Mouse (Mus musculus) intestine, postnatal 0 days (tissue): ENCODE data around the gene Pabpn1. TPM values are rescaled to one million over a fixed set of nuclear protein-coding genes. Genes with fewer than 3 reads are reported as not detected.

ENCODE experiments used
- ATAC-seq: fragments of 200-750 bp; cut with Nextera tagmentation; 2 replicates; pipeline ENCODE4 v1.8.0; 2017; ENCODE audit warnings: mild to moderate bottlenecking, moderate TSS enrichment, moderate library complexity
- H3K27ac ChIP-seq: fragments of 300-500 bp; sonication (generic); 2 replicates; pipeline ENCODE4 v1.5.1; 2014; ENCODE audit warnings: mild to moderate bottlenecking, low read depth, low read length, moderate library complexity
- H3K27me3 ChIP-seq: fragments of 300-500 bp; sonication (generic); replicated peaks from 2 replicates; pipeline ENCODE4 v1.6.1; 2014; ENCODE audit warnings: low read length, mixed read lengths; ENCODE audit not compliant: control insufficient read depth, insufficient read depth
- H3K36me3 ChIP-seq: fragments of 300-500 bp; sonication (generic); 2 replicates; pipeline ENCODE4 v1.6.1; 2014; ENCODE audit warnings: mild to moderate bottlenecking, moderate library complexity; ENCODE audit not compliant: control insufficient read depth, insufficient read depth
- H3K4me1 ChIP-seq: fragments of 300-500 bp; sonication (generic); replicated peaks from 2 replicates; pipeline ENCODE4 v1.6.1; 2014; ENCODE audit warnings: antibody characterized with exemption, low read length, mixed read lengths; ENCODE audit not compliant: control insufficient read depth, insufficient read depth
- H3K4me2 ChIP-seq: fragments of 300-500 bp; sonication (generic); replicated peaks from 2 replicates; pipeline ENCODE4 v1.6.1; 2014; ENCODE audit warnings: low read depth, mild to moderate bottlenecking, moderate library complexity
- H3K4me3 ChIP-seq: fragments of 300-500 bp; sonication (generic); 2 replicates; pipeline ENCODE4 v1.5.1; 2014; ENCODE audit warnings: low read depth, low read length
- H3K9ac ChIP-seq: fragments of 300-500 bp; sonication (generic); 2 replicates; pipeline ENCODE4 v1.6.1; 2014; ENCODE audit warnings: mild to moderate bottlenecking, low read depth, low read length
- H3K9me3 ChIP-seq: fragments of 300-500 bp; sonication (generic); 2 replicates; pipeline ENCODE4 v1.6.1; 2016; ENCODE audit warnings: mixed run types; ENCODE audit not compliant: control insufficient read depth
- CTCF ChIP-seq: sonication (generic); IDR thresholded peaks from 2 replicates; pipeline ENCODE4 v1.5.1; 2016; ENCODE audit warnings: low read depth, mild to moderate bottlenecking, control low read depth, antibody characterized with exemption, moderate library complexity
- WGBS: fragments of 180-500 bp; shearing (Covaris S2); extraction: QIAGEN DNeasy Blood & Tissue Kit; methylation state at CpG from one replicate; pipeline ENCODE4 v1.1.7; 2014; 5-methylcytosine and 5-hydroxymethylcytosine counted together
- polyA plus RNA-seq: library from polyadenylated mRNA; unstranded; fragments of >200 nt; fragmentation: Nextera tagmentation; extraction: Ambion mirVana; gene quantifications from 2 replicates; pipeline ENCODE4 v1.2.1, GENCODE M21; 2015

Pabpn1 gene
- polyA plus RNA-seq, 1 experiment from 2014 or later = 60.9 TPM

- no peaks in the 10 kb centered on the region for H3K27me3 ChIP-seq
- no peaks in the 10 kb centered on the region for H3K9me3 ChIP-seq
- H3K4me3 ChIP-seq = no peak within 1 kb of the TSS
- H3K4me1 ChIP-seq = 0 out of 2 replicates have a peak, but pooled peaks cover 4% of the 10 kb centered on the region
- no peak for ATAC-seq
- no peak within 1 kb of the TSS for H3K4me2 ChIP-seq
- no peak within 1 kb of the TSS for H3K27ac ChIP-seq
- TF ChIP-seq CTCF = no peak
- 82% methylated on average over 5 of the region's 5 CpGs for WGBS
- H3K36me3 ChIP-seq = no peaks in the 10 kb centered on the region
- H3K9ac ChIP-seq = no peak within 1 kb of the TSS
Measured at GRCm38 (mm10) chr14:54870861-54871260, 21.4 kb upstream of the Pabpn1 start, which contains the start of gene Homez. Gene Homez (minus strand): TSS chr14:54870961.

- Histone ChIP-seq H3K4me2 (0 out of 2 replicates have a peak overlapping the region, but pooled peaks have one; percentile 13), H3K4me3 (no peak overlapping the region), H3K4me1 (0 out of 2 replicates have a peak, but pooled peaks cover 4% of the 10 kb centered on the region), H3K9ac (no peak overlapping the region), H3K27ac (peak overlapping the region; percentile 66), H3K27me3 (no peaks in the 10 kb centered on the region), H3K36me3 (no peaks in the 10 kb centered on the region), H3K9me3 (no peaks in the 10 kb centered on the region)
- no peak for TF ChIP-seq CTCF
- WGBS = 67% methylated on average over 3 of the region's 3 CpGs
- ATAC-seq = no peak
Measured at GRCm38 (mm10) chr14:54874165-54874564, 18.1 kb upstream of the Pabpn1 start.

- 3% methylated on average over 36 of the region's 36 CpGs for whole genome bisulfite sequencing
Measured at GRCm38 (mm10) chr14:54875844-54876538, 16.3 kb upstream of the Pabpn1 start.

GRCm38 (mm10) chr14:54876539-54877047 lies 15.7 kb upstream of the Pabpn1 start:
- Histone ChIP-seq H3K27ac (peak overlapping the region; percentile 92), H3K27me3 (no peaks in the 10 kb centered on the region), H3K36me3 (no peaks in the 10 kb centered on the region), H3K4me1 (0 out of 2 replicates have a peak, but pooled peaks cover 4% of the 10 kb centered on the region), H3K9me3 (no peaks in the 10 kb centered on the region), H3K4me2 (peak overlapping the region; percentile 99), H3K4me3 (peak overlapping the region; percentile 55), H3K9ac (peak overlapping the region; percentile 59)
- WGBS = under 1% methylated on average over 72 of the region's 72 CpGs
- TF ChIP-seq CTCF = peak; percentile 17
- ATAC-seq = peak; percentile 91

More at GRCm38 (mm10) chr14:54875844-54876538, 16.3 kb upstream of the Pabpn1 start:
- H3K4me2 ChIP-seq = peak overlapping the region; percentile 99
- H3K4me1 ChIP-seq = 0 out of 2 replicates have a peak, but pooled peaks cover 4% of the 10 kb centered on the region
- peak overlapping the region; percentile 59 for H3K9ac ChIP-seq
- ATAC-seq = peak; percentile 25
- no peaks in the 10 kb centered on the region for H3K9me3 ChIP-seq
- H3K36me3 ChIP-seq = no peaks in the 10 kb centered on the region
- no peak for TF ChIP-seq CTCF
- H3K4me3 ChIP-seq = peak overlapping the region; percentile 55
- H3K27me3 ChIP-seq = no peaks in the 10 kb centered on the region
- peak overlapping the region; percentile 92 for H3K27ac ChIP-seq

GRCm38 (mm10) chr14:54877048-54877715 lies 15.1 kb upstream of the Pabpn1 start, which contains the start of gene Ppp1r3e:
Gene Ppp1r3e (minus strand): TSS chr14:54877550.
- H3K27me3 ChIP-seq = no peaks in the 10 kb centered on the region
- peak; percentile 41; the same call in 1 of the 2 replicates for TF ChIP-seq CTCF
- 0 out of 2 replicates have a peak, but pooled peaks cover 4% of the 10 kb centered on the region for H3K4me1 ChIP-seq
- peak within 1 kb of the TSS; percentile 55 for H3K4me3 ChIP-seq
- peak; percentile 78 for ATAC-seq
- H3K4me2 ChIP-seq = peak within 1 kb of the TSS; percentile 99
- under 1% methylated on average over 43 of the region's 61 CpGs for WGBS
- H3K36me3 ChIP-seq = no peaks in the 10 kb centered on the region
- peak within 1 kb of the TSS; percentile 92 for H3K27ac ChIP-seq
- H3K9me3 ChIP-seq = no peaks in the 10 kb centered on the region
- peak within 1 kb of the TSS; percentile 59 for H3K9ac ChIP-seq
